Mouse (Mus musculus): ENCODE measurements at regions not wholly inside any gene's neighbourhood (a gene's known extent, or its start where the extent isn't known, plus 50 kb on each side); places are given as distances from the start of the nearest gene placed in this dataset.

DNA sequence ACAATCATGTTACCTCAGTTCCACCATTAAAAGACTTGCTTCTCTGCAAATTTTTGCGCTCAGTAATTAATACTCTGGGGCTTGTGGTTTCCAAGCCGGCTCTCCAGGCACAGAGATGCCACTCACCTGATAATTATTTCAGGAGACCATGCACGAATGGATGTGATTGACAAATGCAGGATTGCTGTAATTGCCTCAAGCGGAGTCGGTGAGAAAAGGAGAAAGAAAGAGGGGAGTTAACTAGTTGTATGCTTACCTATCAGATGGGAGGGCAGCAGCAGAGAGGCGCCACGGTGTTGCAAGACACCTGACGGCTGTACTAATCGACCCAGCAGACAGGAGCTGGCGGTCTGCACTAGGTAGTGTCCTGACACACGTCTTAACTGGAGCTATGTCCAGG is 513.4 kb upstream of the Mki67 start:
- DNase-seq (ENCODE audit: low spot score): no peak
- H3K9me3 ChIP-seq (replicated peaks): no peaks in the 10 kb centered on the region
- no peak overlapping the region for H3K4me3 ChIP-seq
- peaks cover 5% of the 10 kb centered on the region; the same call in 1 of the 2 replicates for H3K4me1 ChIP-seq
- no peak overlapping the region for H3K27ac ChIP-seq (replicated peaks)
- no peaks in the 10 kb centered on the region for H3K27me3 ChIP-seq (ENCODE audit: low read depth, poor library complexity, severe bottlenecking)
- 82% methylated on average over 11 of the region's 11 CpGs for WGBS
- H3K36me3 ChIP-seq: no peaks in the 10 kb centered on the region

- Histone ChIP-seq H3K4me1 (peaks cover 17% of the 10 kb centered on the region), H3K27me3 (ENCODE audit: low read depth, poor library complexity, severe bottlenecking) (no peaks in the 10 kb centered on the region), H3K4me3 (no peak overlapping the region), H3K9me3 (replicated peaks) (no peaks in the 10 kb centered on the region), H3K27ac (replicated peaks) (no peak overlapping the region), H3K36me3 (no peaks in the 10 kb centered on the region)
- DNase-seq (ENCODE audit: low spot score): no peak
- WGBS: 78% methylated on average over 4 of the region's 4 CpGs
Observed at GRCm38 (mm10) chr7:136232177-136232576, 516.0 kb upstream of the Mki67 start.

DNA sequence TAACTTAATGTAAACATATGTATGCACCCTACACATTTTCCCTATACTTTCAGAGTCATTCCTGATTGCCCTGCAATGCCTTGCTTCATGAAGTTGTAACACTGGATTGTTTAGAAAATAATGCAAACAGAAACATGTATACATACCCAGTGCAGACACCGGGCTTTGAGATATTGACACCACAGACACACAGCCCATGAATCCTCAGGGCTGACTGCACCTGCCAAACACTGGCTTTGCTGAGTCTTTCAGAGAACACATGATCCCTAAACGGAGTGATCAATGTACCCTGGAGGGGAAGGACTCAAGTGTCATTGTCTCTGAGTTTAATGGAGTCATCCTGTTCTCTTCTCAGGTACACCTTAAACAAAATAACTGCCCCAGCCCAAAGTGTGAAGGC is 519.4 kb upstream of the Mki67 start:
- Histone ChIP-seq H3K9me3 (replicated peaks) (no peaks in the 10 kb centered on the region), H3K4me3 (no peak overlapping the region), H3K27ac (replicated peaks) (no peak overlapping the region), H3K4me1 (peaks cover 25% of the 10 kb centered on the region), H3K27me3 (ENCODE audit: low read depth, poor library complexity, severe bottlenecking) (peaks cover 3% of the 10 kb centered on the region; the same call in 1 of the 2 replicates), H3K36me3 (no peaks in the 10 kb centered on the region)
- 60% methylated on average over 2 of the region's 2 CpGs for WGBS
- DNase-seq (ENCODE audit: low spot score): no peak

GRCm38 (mm10) chr7:136236391-136236790 is 520.2 kb upstream of the Mki67 start:
- 77% methylated on average over 10 of the region's 10 CpGs for WGBS

GRCm38 (mm10) chr7:136265691-136266090 is 549.5 kb upstream of the Mki67 start:
- H3K27me3 ChIP-seq (ENCODE audit: low read depth, poor library complexity, severe bottlenecking): 0 out of 2 replicates have a peak, but pooled peaks cover 8% of the 10 kb centered on the region
- H3K4me3 ChIP-seq: no peak overlapping the region
- H3K27ac ChIP-seq (replicated peaks): no peak overlapping the region
- WGBS: 41% methylated on average over 6 of the region's 6 CpGs
- DNase-seq (ENCODE audit: low spot score): no peak
- H3K4me1 ChIP-seq: peaks cover 23% of the 10 kb centered on the region; the same call in 1 of the 2 replicates
- no peaks in the 10 kb centered on the region for H3K36me3 ChIP-seq
- H3K9me3 ChIP-seq (replicated peaks): no peaks in the 10 kb centered on the region

More at GRCm38 (mm10) chr7:136236391-136236790, 520.2 kb upstream of the Mki67 start:
- no peak for DNase-seq (ENCODE audit: low spot score)
- H3K9me3 ChIP-seq (replicated peaks): no peaks in the 10 kb centered on the region
- peaks cover 3% of the 10 kb centered on the region; the same call in 1 of the 2 replicates for H3K27me3 ChIP-seq (ENCODE audit: low read depth, poor library complexity, severe bottlenecking)
- H3K4me1 ChIP-seq: peaks cover 25% of the 10 kb centered on the region
- H3K27ac ChIP-seq (replicated peaks): peak overlapping the region; percentile 46; the same call in 1 of the 2 replicates
- no peak overlapping the region for H3K4me3 ChIP-seq
- H3K36me3 ChIP-seq: no peaks in the 10 kb centered on the region

DNA sequence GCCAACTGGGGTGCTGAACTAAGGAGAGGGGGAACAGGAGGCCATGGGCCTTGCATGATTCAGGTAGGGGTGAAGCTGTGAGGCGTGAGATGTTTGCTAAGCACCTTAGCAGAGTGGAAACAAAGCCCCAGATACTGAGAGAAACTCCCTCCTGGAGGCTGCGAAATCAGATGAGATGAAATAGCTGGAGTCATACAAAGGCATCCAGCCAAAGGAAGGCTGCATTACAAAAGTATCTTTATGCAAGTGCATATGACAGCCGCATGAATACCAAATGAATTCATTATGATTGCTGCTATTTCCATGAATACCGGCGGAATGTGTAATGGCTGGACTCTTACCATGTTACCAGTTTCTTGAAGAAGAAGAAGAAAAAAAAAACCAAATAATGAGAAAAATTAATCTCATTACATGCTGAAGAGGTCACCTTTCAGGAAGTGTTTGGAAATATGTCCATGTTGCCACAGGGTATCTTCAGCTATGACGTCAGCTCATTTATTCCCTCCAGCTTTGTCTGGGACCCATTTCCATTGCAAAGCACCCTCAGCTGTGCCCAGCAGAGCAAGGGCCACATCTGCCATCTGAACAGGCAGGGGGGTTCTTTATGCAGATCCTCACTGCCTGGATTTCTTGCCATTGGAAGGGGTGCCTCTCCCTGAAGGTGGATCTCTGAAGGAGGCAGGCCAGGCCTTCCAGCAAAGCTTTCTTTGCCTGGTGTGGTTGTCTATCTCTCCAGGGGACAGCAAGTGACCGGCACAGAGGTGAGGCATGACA is 551.7 kb upstream of the Mki67 start:
- WGBS: 80% methylated on average over 7 of the region's 7 CpGs
- Histone ChIP-seq H3K4me1 (peaks cover 23% of the 10 kb centered on the region; the same call in 1 of the 2 replicates), H3K27me3 (ENCODE audit: low read depth, poor library complexity, severe bottlenecking) (0 out of 2 replicates have a peak, but pooled peaks cover 8% of the 10 kb centered on the region), H3K9me3 (replicated peaks) (no peaks in the 10 kb centered on the region), H3K36me3 (no peaks in the 10 kb centered on the region), H3K4me3 (no peak overlapping the region), H3K27ac (replicated peaks) (peak overlapping the region; percentile 72; the same call in 1 of the 2 replicates)
- no peak for DNase-seq (ENCODE audit: low spot score)

GRCm38 (mm10) chr7:136275651-136276050 is 559.5 kb upstream of the Mki67 start:
- DNase-seq (ENCODE audit: low spot score): no peak
- 83% methylated on average over 10 of the region's 10 CpGs for WGBS
- Histone ChIP-seq H3K4me3 (no peak overlapping the region), H3K4me1 (no peaks in the 10 kb centered on the region), H3K36me3 (no peaks in the 10 kb centered on the region), H3K27ac (replicated peaks) (no peak overlapping the region), H3K9me3 (replicated peaks) (no peaks in the 10 kb centered on the region), H3K27me3 (ENCODE audit: low read depth, poor library complexity, severe bottlenecking) (no peaks in the 10 kb centered on the region)

DNA sequence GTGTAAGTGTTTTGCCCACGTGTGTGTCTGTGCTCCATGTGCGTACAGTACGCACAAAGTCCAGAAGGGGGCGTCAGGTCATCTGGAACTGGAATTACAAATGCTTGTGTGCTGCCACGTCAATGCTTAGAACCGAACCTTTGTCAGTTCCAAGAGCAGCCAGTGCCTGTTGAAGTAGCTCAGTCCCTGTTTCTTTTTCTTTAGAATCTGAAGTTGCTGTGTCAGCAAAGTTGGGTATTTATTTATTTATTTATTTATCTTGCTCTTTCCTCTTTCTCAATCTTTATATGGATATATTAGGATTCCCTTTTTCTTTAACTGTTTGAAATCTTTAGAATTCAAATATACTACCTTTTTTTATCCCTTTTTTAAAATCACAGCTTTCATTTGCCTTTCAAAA is 567.6 kb upstream of the Mki67 start:
- H3K27me3 ChIP-seq (ENCODE audit: low read depth, poor library complexity, severe bottlenecking): no peaks in the 10 kb centered on the region
- H3K4me1 ChIP-seq: no peaks in the 10 kb centered on the region
- 86% methylated on average over 6 of the region's 6 CpGs for WGBS
- H3K9me3 ChIP-seq (replicated peaks): no peaks in the 10 kb centered on the region
- no peak overlapping the region for H3K4me3 ChIP-seq
- no peaks in the 10 kb centered on the region for H3K36me3 ChIP-seq
- no peak overlapping the region for H3K27ac ChIP-seq (replicated peaks)
- DNase-seq (ENCODE audit: low spot score): no peak

DNA sequence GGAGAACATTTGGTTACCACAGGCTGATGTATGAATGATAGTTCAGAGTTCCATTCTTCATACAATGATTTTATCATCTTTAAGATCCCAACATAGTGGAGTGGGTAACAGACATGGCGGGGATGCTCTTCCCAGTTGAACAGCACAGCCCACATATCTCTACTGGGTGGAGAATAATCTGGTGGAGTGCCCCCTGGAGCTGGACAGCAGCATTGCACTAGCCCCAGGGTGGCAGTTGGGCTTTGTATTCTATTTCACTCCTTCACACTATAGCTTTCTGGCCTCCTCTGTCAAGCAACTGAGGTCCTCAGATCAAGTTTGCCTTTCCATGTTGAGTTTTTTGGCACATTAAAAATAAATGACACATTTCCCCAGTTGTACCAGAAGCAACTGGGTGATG is 569.4 kb upstream of the Mki67 start:
- WGBS: 87% methylated on average over 1 of the region's 1 CpGs
- H3K36me3 ChIP-seq: no peaks in the 10 kb centered on the region
- H3K9me3 ChIP-seq (replicated peaks): no peaks in the 10 kb centered on the region

DNA sequence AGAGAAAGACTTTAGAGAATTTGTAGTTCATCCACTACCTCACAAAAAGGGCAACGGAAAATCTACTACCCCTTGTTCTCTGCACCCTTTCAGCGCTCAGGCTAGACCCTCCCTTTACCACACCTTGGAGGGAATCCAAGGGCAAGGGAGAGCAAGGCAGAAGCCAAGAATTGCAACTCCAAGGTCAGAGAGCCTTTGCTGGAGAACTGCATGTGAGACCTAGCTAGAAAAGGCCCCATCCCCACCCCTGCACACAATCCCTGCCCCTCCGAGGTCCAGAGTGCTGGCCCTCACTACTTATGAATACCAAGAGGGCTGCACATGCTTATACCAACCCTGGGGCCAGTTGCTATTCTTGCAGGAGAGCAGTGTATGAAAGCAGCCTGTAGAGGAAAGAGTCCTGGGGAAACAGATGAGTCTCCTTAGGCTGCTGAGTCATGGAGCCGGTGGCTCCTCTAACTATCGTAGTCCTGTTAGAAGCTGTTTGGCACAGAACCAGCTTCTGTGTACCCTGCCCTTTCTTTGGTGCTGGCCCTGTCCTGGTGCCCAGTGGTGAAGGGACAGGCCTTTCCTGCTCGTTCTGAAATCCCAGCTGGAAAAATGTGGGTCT is 577.5 kb upstream of the Mki67 start:
- Histone ChIP-seq H3K4me1 (no peaks in the 10 kb centered on the region), H3K27ac (replicated peaks) (0 out of 2 replicates have a peak overlapping the region, but pooled peaks have one; percentile 33), H3K27me3 (ENCODE audit: low read depth, poor library complexity, severe bottlenecking) (no peaks in the 10 kb centered on the region), H3K9me3 (replicated peaks) (no peaks in the 10 kb centered on the region), H3K4me3 (no peak overlapping the region), H3K36me3 (no peaks in the 10 kb centered on the region)
- WGBS: 86% methylated on average over 6 of the region's 6 CpGs
- DNase-seq (ENCODE audit: low spot score): no peak

More for the DNA sequence above, 569.4 kb upstream of the Mki67 start:
- no peaks in the 10 kb centered on the region for H3K4me1 ChIP-seq
- H3K27ac ChIP-seq (replicated peaks): no peak overlapping the region
- no peak for DNase-seq (ENCODE audit: low spot score)
- H3K4me3 ChIP-seq: no peak overlapping the region
- H3K27me3 ChIP-seq (ENCODE audit: low read depth, poor library complexity, severe bottlenecking): no peaks in the 10 kb centered on the region

GRCm38 (mm10) chr7:136294445-136294844 is 578.3 kb upstream of the Mki67 start:
- peak; percentile 29 for DNase-seq (ENCODE audit: low spot score)
- no peak overlapping the region for H3K4me3 ChIP-seq
- H3K27me3 ChIP-seq (ENCODE audit: low read depth, poor library complexity, severe bottlenecking): no peaks in the 10 kb centered on the region
- H3K9me3 ChIP-seq (replicated peaks): no peaks in the 10 kb centered on the region
- 44% methylated on average over 4 of the region's 4 CpGs for WGBS
- no peaks in the 10 kb centered on the region for H3K4me1 ChIP-seq
- H3K27ac ChIP-seq (replicated peaks): no peak overlapping the region
- H3K36me3 ChIP-seq: no peaks in the 10 kb centered on the region

- Histone ChIP-seq H3K27me3 (ENCODE audit: low read depth, poor library complexity, severe bottlenecking) (no peaks in the 10 kb centered on the region), H3K27ac (replicated peaks) (no peak overlapping the region), H3K4me1 (no peaks in the 10 kb centered on the region), H3K36me3 (no peaks in the 10 kb centered on the region), H3K4me3 (no peak overlapping the region), H3K9me3 (replicated peaks) (no peaks in the 10 kb centered on the region)
- DNase-seq (ENCODE audit: low spot score): no peak
- 79% methylated on average over 2 of the region's 2 CpGs for WGBS
Observed at GRCm38 (mm10) chr7:136297901-136298513, 581.8 kb upstream of the Mki67 start.

GRCm38 (mm10) chr7:136306137-136306536 is 588.3 kb upstream of the Mgmt start:
- WGBS: 80% methylated on average over 4 of the region's 4 CpGs
- H3K4me1 ChIP-seq: no peaks in the 10 kb centered on the region
- DNase-seq (ENCODE audit: low spot score): no peak
- no peaks in the 10 kb centered on the region for H3K9me3 ChIP-seq (replicated peaks)
- H3K36me3 ChIP-seq: no peaks in the 10 kb centered on the region
- H3K27ac ChIP-seq (replicated peaks): no peak overlapping the region
- H3K4me3 ChIP-seq: no peak overlapping the region
- no peaks in the 10 kb centered on the region for H3K27me3 ChIP-seq (ENCODE audit: low read depth, poor library complexity, severe bottlenecking)
